Mouse (Mus musculus) kidney, embryonic 15.5 days (tissue): Measurements from ENCODE around the gene Cxcr4. TPM values are rescaled to one million over a fixed set of nuclear protein-coding genes. Genes with fewer than 3 reads are reported as not detected.

Experiments
- ATAC-seq: fragments of 200-750 bp; cut with Nextera tagmentation; replicated peaks from 2 replicates; pipeline ENCODE4 v1.8.0; 2017; ENCODE audit warnings: moderate TSS enrichment; ENCODE audit not compliant: low FRiP score
- H3K27ac ChIP-seq: fragments of 300-500 bp; sonication (generic); 2 replicates; pipeline ENCODE4 v1.5.1; 2015; ENCODE audit warnings: mild to moderate bottlenecking, inconsistent platforms
- H3K27me3 ChIP-seq: fragments of 300-500 bp; sonication (generic); 2 replicates; pipeline ENCODE4 v1.6.1; 2015; ENCODE audit warnings: inconsistent platforms
- H3K36me3 ChIP-seq: fragments of 300-500 bp; sonication (generic); 2 replicates; pipeline ENCODE4 v1.6.1; 2015; ENCODE audit warnings: inconsistent platforms
- H3K4me1 ChIP-seq: fragments of 300-500 bp; sonication (generic); 2 replicates; pipeline ENCODE4 v1.6.1; 2015; ENCODE audit warnings: inconsistent platforms
- H3K4me2 ChIP-seq: fragments of 300-500 bp; sonication (generic); 2 replicates; pipeline ENCODE4 v1.6.1; 2015; ENCODE audit warnings: moderate library complexity, mild to moderate bottlenecking, inconsistent platforms
- H3K4me3 ChIP-seq: fragments of 300-500 bp; sonication (generic); replicated peaks from 2 replicates; pipeline ENCODE4 v1.5.1; 2015; ENCODE audit warnings: mild to moderate bottlenecking, inconsistent platforms
- H3K9ac ChIP-seq: fragments of 300-500 bp; sonication (generic); 2 replicates; pipeline ENCODE4 v1.6.1; 2015; ENCODE audit warnings: mild to moderate bottlenecking, inconsistent platforms
- H3K9me3 ChIP-seq: fragments of 300-500 bp; sonication (generic); replicated peaks from 2 replicates; pipeline ENCODE4 v1.6.1; 2016; ENCODE audit warnings: inconsistent platforms
- WGBS: fragments of 180-500 bp; shearing (Covaris S2); methylation state at CpG from one replicate; pipeline ENCODE4 v1.1.7; 2015; ENCODE audit warnings: mixed read lengths; 5-methylcytosine and 5-hydroxymethylcytosine counted together
- polyA plus RNA-seq: library from polyadenylated mRNA; unstranded; fragments of >200 nt; fragmentation: Nextera tagmentation; extraction: Ambion mirVana; gene quantifications from 2 replicates; pipeline ENCODE4 v1.2.1, GENCODE M21; 2015

Cxcr4 gene
- polyA plus RNA-seq, 1 experiment from 2014 or later, result 9.8 TPM

DNA sequence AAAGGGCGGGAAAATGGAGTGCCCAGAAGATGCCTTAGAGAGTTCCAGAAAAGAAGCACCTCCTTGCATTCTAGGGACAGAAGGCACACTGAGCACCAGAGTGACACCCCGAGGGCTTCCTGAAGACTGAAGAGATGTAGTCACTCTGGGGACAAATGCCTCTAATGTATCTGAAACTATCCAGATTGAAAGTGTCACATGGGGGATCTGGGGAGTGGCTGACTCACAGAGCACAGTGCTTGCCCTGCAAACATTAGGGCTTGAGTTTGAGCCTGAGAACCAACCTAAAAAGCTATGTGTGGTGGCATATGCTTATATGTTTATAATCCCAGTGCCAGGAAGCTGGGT lies 23.3 kb upstream of the Cxcr4 start:
- ATAC-seq, result no peak
- 81% methylated on average over 2 of the region's 2 CpGs for WGBS
- Histone ChIP-seq H3K4me3 (no peak overlapping the region), H3K4me1 (0 out of 2 replicates have a peak, but pooled peaks cover 7% of the 10 kb centered on the region), H3K27me3 (no peaks in the 10 kb centered on the region), H3K27ac (no peak overlapping the region), H3K9me3 (no peaks in the 10 kb centered on the region), H3K4me2 (no peak overlapping the region), H3K9ac (no peak overlapping the region), H3K36me3 (no peaks in the 10 kb centered on the region)

- Histone ChIP-seq H3K27me3 (no peaks in the 10 kb centered on the region), H3K4me3 (no peak overlapping the region), H3K9me3 (no peaks in the 10 kb centered on the region), H3K4me1 (0 out of 2 replicates have a peak, but pooled peaks cover 7% of the 10 kb centered on the region), H3K27ac (no peak overlapping the region), H3K4me2 (no peak overlapping the region), H3K36me3 (no peaks in the 10 kb centered on the region), H3K9ac (no peak overlapping the region)
- peak; percentile 45; the same call in 1 of the 2 replicates for ATAC-seq
- WGBS, result 59% methylated on average over 7 of the region's 7 CpGs
Measured at GRCm38 (mm10) chr1:128614653-128615458, 22.8 kb upstream of the Cxcr4 start.

DNA sequence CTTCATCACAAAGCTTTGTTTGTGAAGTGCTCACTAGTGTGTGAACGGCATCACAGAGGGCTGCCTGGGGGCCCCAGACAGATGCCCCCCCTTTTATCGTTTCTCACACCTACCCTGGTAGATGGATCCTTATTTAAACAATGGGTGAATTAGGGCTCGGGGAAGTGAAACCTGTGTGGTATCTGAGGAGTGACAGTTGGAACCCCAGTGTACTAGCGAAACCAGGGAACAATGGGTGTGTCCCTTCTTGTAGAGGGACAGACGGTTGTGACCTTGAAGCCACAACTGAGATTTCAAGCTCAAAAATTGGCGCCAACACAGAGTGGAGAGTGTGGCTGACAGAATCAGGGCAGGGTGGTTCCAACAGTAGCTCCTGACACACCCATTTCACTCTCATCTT lies 16.0 kb upstream of the Cxcr4 start:
- no peak overlapping the region for H3K27ac ChIP-seq
- peaks cover 4% of the 10 kb centered on the region; the same call in 1 of the 2 replicates for H3K4me1 ChIP-seq
- H3K4me3 ChIP-seq, result no peak overlapping the region
- 65% methylated on average over 6 of the region's 6 CpGs for WGBS
- H3K9ac ChIP-seq, result no peak overlapping the region
- no peaks in the 10 kb centered on the region for H3K36me3 ChIP-seq
- no peak for ATAC-seq
- H3K4me2 ChIP-seq, result no peak overlapping the region
- H3K9me3 ChIP-seq, result no peaks in the 10 kb centered on the region
- H3K27me3 ChIP-seq, result 0 out of 2 replicates have a peak, but pooled peaks cover 4% of the 10 kb centered on the region

DNA sequence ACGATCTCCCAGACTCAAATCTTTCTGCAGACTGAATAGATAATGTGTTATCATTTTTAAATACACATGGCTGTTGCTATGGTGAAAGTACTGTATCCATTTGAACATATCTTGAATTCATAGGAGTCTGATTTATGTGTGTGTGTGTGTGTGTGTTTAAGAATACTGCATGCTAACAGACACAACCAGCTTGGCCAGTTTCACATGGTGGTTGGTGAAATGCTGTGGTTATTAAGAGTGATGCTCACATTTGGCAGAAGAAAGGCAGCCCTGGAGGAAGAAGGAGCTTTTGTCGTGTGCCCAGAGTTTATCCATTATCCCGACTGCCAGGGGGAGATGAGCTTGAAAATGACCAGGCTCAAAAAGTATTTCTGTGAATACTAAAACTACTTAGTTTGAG lies 15.3 kb upstream of the Cxcr4 start:
- no peak overlapping the region for H3K4me3 ChIP-seq
- WGBS, result 71% methylated on average over 3 of the region's 3 CpGs
- H3K36me3 ChIP-seq, result no peaks in the 10 kb centered on the region
- 0 out of 2 replicates have a peak, but pooled peaks cover 4% of the 10 kb centered on the region for H3K27me3 ChIP-seq
- no peak overlapping the region for H3K27ac ChIP-seq
- no peak overlapping the region for H3K9ac ChIP-seq
- H3K4me1 ChIP-seq, result peaks cover 9% of the 10 kb centered on the region
- H3K9me3 ChIP-seq, result no peaks in the 10 kb centered on the region
- ATAC-seq, result no peak
- no peak overlapping the region for H3K4me2 ChIP-seq

DNA sequence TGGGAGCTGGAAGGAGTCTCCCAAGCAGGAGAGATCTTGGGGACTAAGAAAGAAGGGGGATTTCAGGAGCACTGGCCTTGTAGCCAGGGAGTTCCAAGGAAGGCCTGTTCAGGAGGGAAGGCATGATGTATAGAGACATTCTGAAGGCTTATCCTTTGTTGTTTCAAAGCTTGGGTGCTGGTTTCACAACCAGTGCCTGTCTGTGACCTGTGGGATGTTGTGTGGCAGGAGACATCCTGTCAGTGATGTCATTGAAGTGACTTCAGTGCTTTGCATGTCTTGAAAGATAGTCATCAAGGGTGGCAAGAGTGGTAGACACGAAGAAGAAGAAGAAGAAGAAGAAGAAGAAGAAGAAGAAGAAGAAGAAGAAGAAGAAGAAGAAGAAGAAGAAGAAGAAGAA lies 13.7 kb upstream of the Cxcr4 start:
- H3K9ac ChIP-seq, result no peak overlapping the region
- no peak overlapping the region for H3K4me3 ChIP-seq
- H3K27me3 ChIP-seq, result 0 out of 2 replicates have a peak, but pooled peaks cover 4% of the 10 kb centered on the region
- ATAC-seq, result no peak
- H3K27ac ChIP-seq, result no peak overlapping the region
- no peaks in the 10 kb centered on the region for H3K9me3 ChIP-seq
- no peak overlapping the region for H3K4me2 ChIP-seq
- peaks cover 12% of the 10 kb centered on the region for H3K4me1 ChIP-seq
- WGBS, result 76% methylated on average over 1 of the region's 1 CpGs
- H3K36me3 ChIP-seq, result no peaks in the 10 kb centered on the region

DNA sequence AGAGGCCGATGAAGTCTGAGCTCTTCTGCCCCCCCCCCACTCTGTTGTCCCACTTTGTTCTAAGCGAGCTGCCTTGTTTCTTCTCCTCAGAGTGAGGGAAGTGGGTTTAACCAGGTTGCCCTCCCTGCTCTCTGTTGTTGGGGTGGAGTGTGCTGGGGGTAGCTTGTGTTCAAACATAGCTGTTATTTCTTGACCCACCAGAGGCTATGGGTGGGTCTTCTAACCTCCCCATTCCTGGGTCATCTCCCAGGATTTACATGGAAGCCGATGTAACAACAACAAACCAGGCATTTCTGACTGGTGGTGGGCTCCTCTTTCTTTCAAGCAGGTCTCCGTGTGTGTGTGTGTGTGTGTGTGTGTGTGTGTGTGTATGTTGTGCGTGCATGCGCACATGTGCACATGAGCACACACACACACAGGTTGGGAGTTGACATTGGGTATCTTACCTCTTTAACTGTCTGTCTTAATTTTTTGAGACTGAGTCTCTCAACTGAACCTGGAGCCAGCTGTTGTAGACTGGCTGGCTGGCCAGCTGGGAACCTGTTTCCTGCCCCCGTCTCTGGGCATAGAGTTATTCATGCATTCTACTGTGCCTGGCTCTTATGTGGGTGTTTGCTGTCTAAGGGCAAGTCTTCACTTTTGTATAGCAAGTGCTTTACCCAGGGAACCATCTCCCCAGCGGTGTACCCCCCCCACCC lies 10.7 kb upstream of the Cxcr4 start:
- Histone ChIP-seq H3K4me2 (no peak overlapping the region), H3K9me3 (no peaks in the 10 kb centered on the region), H3K36me3 (no peaks in the 10 kb centered on the region), H3K4me1 (peaks cover 12% of the 10 kb centered on the region), H3K27ac (no peak overlapping the region), H3K4me3 (no peak overlapping the region), H3K9ac (no peak overlapping the region), H3K27me3 (no peaks in the 10 kb centered on the region)
- no peak; the same call in 1 of the 2 replicates for ATAC-seq
- 69% methylated on average over 8 of the region's 8 CpGs for WGBS

- peak; percentile 76 for ATAC-seq
Measured at GRCm38 (mm10) chr1:128602018-128602687, 10.1 kb upstream of the Cxcr4 start.

GRCm38 (mm10) chr1:128601307-128601706 lies 9.2 kb upstream of the Cxcr4 start:
- Histone ChIP-seq H3K4me1 (peaks cover 22% of the 10 kb centered on the region), H3K27ac (no peak overlapping the region), H3K9me3 (no peaks in the 10 kb centered on the region), H3K4me3 (no peak overlapping the region), H3K4me2 (no peak overlapping the region), H3K27me3 (no peaks in the 10 kb centered on the region), H3K9ac (no peak overlapping the region), H3K36me3 (no peaks in the 10 kb centered on the region)
- 0 out of 2 replicates have a peak, but pooled peaks have one; percentile 52 for ATAC-seq
- 63% methylated on average over 5 of the region's 5 CpGs for WGBS

More at GRCm38 (mm10) chr1:128602018-128602687, 10.1 kb upstream of the Cxcr4 start:
- WGBS, result 41% methylated on average over 5 of the region's 5 CpGs
- H3K27ac ChIP-seq, result no peak overlapping the region
- peaks cover 15% of the 10 kb centered on the region for H3K4me1 ChIP-seq
- H3K4me3 ChIP-seq, result no peak overlapping the region
- H3K9me3 ChIP-seq, result no peaks in the 10 kb centered on the region
- no peaks in the 10 kb centered on the region for H3K36me3 ChIP-seq
- no peak overlapping the region for H3K9ac ChIP-seq
- H3K4me2 ChIP-seq, result no peak overlapping the region
- no peaks in the 10 kb centered on the region for H3K27me3 ChIP-seq

GRCm38 (mm10) chr1:128600549-128600948 lies 8.5 kb upstream of the Cxcr4 start:
- Histone ChIP-seq H3K4me3 (no peak overlapping the region), H3K9ac (no peak overlapping the region), H3K27me3 (peaks cover 6% of the 10 kb centered on the region), H3K4me2 (no peak overlapping the region), H3K4me1 (peaks cover 30% of the 10 kb centered on the region), H3K9me3 (no peaks in the 10 kb centered on the region), H3K27ac (no peak overlapping the region), H3K36me3 (no peaks in the 10 kb centered on the region)
- 96% methylated on average over 2 of the region's 2 CpGs for WGBS
- ATAC-seq, result no peak

- H3K4me3 ChIP-seq, result no peak overlapping the region
- no peak overlapping the region for H3K9ac ChIP-seq
- ATAC-seq, result no peak
- peaks cover 56% of the 10 kb centered on the region for H3K4me1 ChIP-seq
- 27% methylated on average over 15 of the region's 15 CpGs for WGBS
- H3K9me3 ChIP-seq, result no peaks in the 10 kb centered on the region
- no peaks in the 10 kb centered on the region for H3K36me3 ChIP-seq
- peaks cover 21% of the 10 kb centered on the region for H3K27me3 ChIP-seq
- H3K27ac ChIP-seq, result no peak overlapping the region
- no peak overlapping the region for H3K4me2 ChIP-seq
Measured at GRCm38 (mm10) chr1:128597209-128597782, 5.2 kb upstream of the Cxcr4 start.

GRCm38 (mm10) chr1:128595528-128595927 lies 3.4 kb upstream of the Cxcr4 start:
- ATAC-seq, result no peak
- 21% methylated on average over 6 of the region's 6 CpGs for whole genome bisulfite sequencing
- Histone ChIP-seq H3K36me3 (no peaks in the 10 kb centered on the region), H3K27me3 (peaks cover 31% of the 10 kb centered on the region), H3K4me1 (peaks cover 63% of the 10 kb centered on the region), H3K4me3 (no peak overlapping the region), H3K4me2 (no peak overlapping the region), H3K9ac (no peak overlapping the region), H3K9me3 (no peaks in the 10 kb centered on the region), H3K27ac (no peak overlapping the region)

DNA sequence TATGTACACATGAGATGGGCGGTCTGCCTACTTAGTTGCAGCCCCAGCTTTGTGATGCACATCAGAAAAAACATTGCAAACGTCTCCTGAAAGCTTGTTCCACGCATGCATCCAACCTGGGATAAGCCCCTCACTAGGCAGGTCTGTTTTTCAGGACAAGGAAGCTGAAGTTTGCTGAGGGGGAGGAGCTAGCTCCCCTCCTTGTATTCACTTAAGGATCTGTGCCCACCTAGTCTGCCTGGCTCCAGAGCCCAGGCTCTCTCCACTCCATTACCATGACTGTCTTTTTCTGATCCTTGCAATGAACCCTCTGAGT lies 3.0 kb upstream of the Cxcr4 start:
- 17% methylated on average over 3 of the region's 3 CpGs for WGBS
- H3K4me3 ChIP-seq, result no peak overlapping the region
- no peak overlapping the region for H3K4me2 ChIP-seq
- H3K9ac ChIP-seq, result no peak overlapping the region
- H3K36me3 ChIP-seq, result no peaks in the 10 kb centered on the region
- H3K4me1 ChIP-seq, result peaks cover 65% of the 10 kb centered on the region
- H3K27ac ChIP-seq, result no peak overlapping the region
- H3K9me3 ChIP-seq, result no peaks in the 10 kb centered on the region
- no peak for ATAC-seq
- peaks cover 31% of the 10 kb centered on the region for H3K27me3 ChIP-seq
